In the genomic region with DNA sequence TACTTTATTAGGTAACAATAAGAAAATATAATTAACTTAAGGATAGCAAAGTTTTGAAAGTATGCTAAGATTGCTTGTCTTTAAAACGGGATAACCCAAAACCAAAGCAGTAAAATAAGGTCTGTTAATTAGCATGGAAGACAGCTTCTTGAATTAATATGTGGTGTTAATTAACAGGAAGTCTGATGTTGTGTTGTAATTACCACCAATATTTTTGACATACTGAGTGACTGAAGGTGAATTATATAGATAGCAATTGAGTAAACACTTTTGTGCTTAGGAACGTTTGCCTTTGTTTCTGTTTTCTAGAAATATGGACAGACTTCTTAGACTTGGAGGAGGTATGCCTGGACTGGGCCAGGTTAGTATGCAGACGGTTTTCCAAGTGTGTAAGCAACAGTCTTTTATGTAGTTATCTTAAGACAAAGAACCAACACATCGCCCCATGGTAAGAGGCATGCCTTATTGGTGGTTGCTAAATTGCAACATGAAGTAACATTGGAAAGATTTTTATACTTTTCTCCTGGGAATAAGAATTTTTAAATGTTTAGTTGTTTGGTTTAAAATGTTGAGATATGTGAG, we compare ENCODE assay signal across 16 mouse cellular contexts. TPM values are rescaled to one million over a fixed set of nuclear protein-coding genes. Genes with fewer than 3 reads are reported as not detected.
A peak's percentile ranks its signal among the peaks of the same experiment; 100 is the strongest.
DNase-seq lines count a peak whose midpoint lies in the region; ATAC-seq and TF ChIP-seq lines count a peak whose summit lies in the region.
"Had no signal": no experiment of that assay in that cellular context is flagged by ENCODE, and none has a peak within 500 bp of the region (broad histone marks: within the 10 kb centered on the region; RNA-seq: fewer than 3 reads in every experiment).

No protein-coding gene starts in this region.

- H3K4me1 ChIP-seq in forebrain, embryonic 15.5 days = 0 out of 2 replicates have a peak, but pooled peaks cover 3% of the 10 kb centered on the region
- no peaks in the 10 kb centered on the region for H3K4me1 ChIP-seq in forebrain, postnatal 0 days (ENCODE audit: insufficient read depth)
- H3K4me1 ChIP-seq in midbrain, embryonic 11.5 days (ENCODE audit: control insufficient read depth, insufficient read depth, low read length) = no peaks in the 10 kb centered on the region
- no peaks in the 10 kb centered on the region for H3K4me1 ChIP-seq in midbrain, embryonic 10.5 days
- H3K4me1 ChIP-seq: embryonic facial prominence, embryonic 10.5 days; embryonic facial prominence, embryonic 12.5 days; forebrain, embryonic 12.5 days had no signal

- H3K27me3 ChIP-seq in forebrain, embryonic 15.5 days = no peaks in the 10 kb centered on the region
- H3K27me3 ChIP-seq in forebrain, postnatal 0 days (ENCODE audit: insufficient read depth, low read length) = no peaks in the 10 kb centered on the region
- H3K27me3 ChIP-seq in midbrain, embryonic 11.5 days (ENCODE audit: control insufficient read depth, insufficient read depth, low read length) = no peaks in the 10 kb centered on the region
- H3K27me3 ChIP-seq in midbrain, embryonic 10.5 days (ENCODE audit: low read depth, poor library complexity, severe bottlenecking) = no peaks in the 10 kb centered on the region
- H3K27me3 ChIP-seq: embryonic facial prominence, embryonic 12.5 days; forebrain, embryonic 12.5 days had no signal

- H3K4me3 ChIP-seq in forebrain, embryonic 15.5 days = no peak overlapping the region
- no peak overlapping the region for H3K4me3 ChIP-seq in forebrain, postnatal 0 days (ENCODE audit: low read depth, low read length)
- no peak overlapping the region for H3K4me3 ChIP-seq in midbrain, embryonic 11.5 days (ENCODE audit: low read depth, low read length)
- no peak overlapping the region for H3K4me3 ChIP-seq in midbrain, embryonic 10.5 days
- H3K4me3 ChIP-seq: embryonic facial prominence, embryonic 10.5 days; embryonic facial prominence, embryonic 12.5 days; forebrain, embryonic 12.5 days had no signal

- no peak for DNase-seq in forebrain, postnatal 0 days
- peak; percentile 80 for DNase-seq in midbrain, embryonic 11.5 days (ENCODE audit: low spot score, missing footprints)
- no peak for DNase-seq in midbrain, embryonic 10.5 days (ENCODE audit: low spot score)
- no peak for DNase-seq in right cerebral cortex, postnatal 36 days (ENCODE audit: low spot score in 2 of 2)
- DNase-seq: adrenal gland, adult 2 months; adrenal gland, postnatal 10 days; adrenal gland, postnatal 25 days; cerebellum, adult 11-12 months; cerebellum, adult 2 months; cerebellum, adult 9-10 months; cerebellum, postnatal 10 days; cerebellum, postnatal 25 days had no signal

- no peak overlapping the region for H3K4me2 ChIP-seq in forebrain, embryonic 15.5 days (replicated peaks)
- H3K4me2 ChIP-seq in forebrain, postnatal 0 days (ENCODE audit: low read depth) = no peak overlapping the region
- H3K4me2 ChIP-seq in midbrain, embryonic 11.5 days = no peak overlapping the region
- H3K4me2 ChIP-seq: embryonic facial prominence, embryonic 12.5 days; forebrain, embryonic 12.5 days had no signal

- H3K9ac ChIP-seq in forebrain, embryonic 15.5 days (replicated peaks) = no peak overlapping the region
- no peak overlapping the region for H3K9ac ChIP-seq in forebrain, postnatal 0 days
- H3K9ac ChIP-seq in midbrain, embryonic 11.5 days (ENCODE audit: low read length) = no peak overlapping the region
- H3K9ac ChIP-seq: embryonic facial prominence, embryonic 12.5 days; forebrain, embryonic 12.5 days had no signal

- H3K36me3 ChIP-seq in forebrain, embryonic 15.5 days = no peaks in the 10 kb centered on the region
- peaks cover 6% of the 10 kb centered on the region; the same call in 1 of the 2 replicates for H3K36me3 ChIP-seq in forebrain, postnatal 0 days (ENCODE audit: insufficient read depth)
- H3K36me3 ChIP-seq in midbrain, embryonic 11.5 days (ENCODE audit: control insufficient read depth, insufficient read depth, low read length) = no peaks in the 10 kb centered on the region
- peaks cover 14% of the 10 kb centered on the region for H3K36me3 ChIP-seq in midbrain, embryonic 10.5 days

- H3K27ac ChIP-seq in forebrain, embryonic 15.5 days (replicated peaks) = peak overlapping the region; percentile 43; the same call in 1 of the 2 replicates
- no peak overlapping the region for H3K27ac ChIP-seq in forebrain, postnatal 0 days (ENCODE audit: low read depth, low read length)
- H3K27ac ChIP-seq in midbrain, embryonic 11.5 days (ENCODE audit: low read depth, low read length) = no peak overlapping the region
- H3K27ac ChIP-seq in midbrain, embryonic 10.5 days (replicated peaks) = no peak overlapping the region
- H3K27ac ChIP-seq: embryonic facial prominence, embryonic 10.5 days; embryonic facial prominence, embryonic 12.5 days; forebrain, embryonic 12.5 days had no signal

- ATAC-seq in forebrain, embryonic 15.5 days (replicated peaks) = no peak; the same call in 1 of the 2 replicates
- no peak for ATAC-seq in forebrain, postnatal 0 days
- no peak for ATAC-seq in midbrain, embryonic 11.5 days (ENCODE audit: low FRiP score)

- 42% methylated on average over 4 of the region's 4 CpGs for WGBS in forebrain, embryonic 15.5 days
- 45% methylated on average over 4 of the region's 4 CpGs for WGBS in forebrain, postnatal 0 days
- 88% methylated on average over 4 of the region's 4 CpGs for WGBS in midbrain, embryonic 11.5 days
- 91% methylated on average over 4 of the region's 4 CpGs for WGBS in midbrain, embryonic 10.5 days

- no peaks in the 10 kb centered on the region for H3K9me3 ChIP-seq in forebrain, embryonic 15.5 days
- H3K9me3 ChIP-seq in forebrain, postnatal 0 days (ENCODE audit: low read length) = no peaks in the 10 kb centered on the region
- no peaks in the 10 kb centered on the region for H3K9me3 ChIP-seq in midbrain, embryonic 11.5 days (ENCODE audit: control insufficient read depth, low read length)
- no peaks in the 10 kb centered on the region for H3K9me3 ChIP-seq in midbrain, embryonic 10.5 days (replicated peaks)
- H3K9me3 ChIP-seq: embryonic facial prominence, embryonic 10.5 days; embryonic facial prominence, embryonic 12.5 days; forebrain, embryonic 12.5 days had no signal

- no peak for TF ChIP-seq CTCF in forebrain, postnatal 0 days (IDR thresholded peaks at IDR 0.05; ENCODE audit: low read depth)

RNA-seq across cellular contexts. Expression of a gene that starts 11.0 kb away (rescaled TPM):
- polyA plus RNA-seq in forebrain, embryonic 15.5 days (2015; fragmentation: Nextera tagmentation; extraction: Ambion mirVana) = 251 and 257 TPM in 2 replicates
- total RNA-seq in forebrain, postnatal 0 days (2014; rRNA removed) = 182 and 195 TPM in 2 replicates
- 243 and 265 TPM in 2 replicates for polyA plus RNA-seq in forebrain, postnatal 0 days (2015; fragmentation: Nextera tagmentation; extraction: Ambion mirVana)
- 269 and 271 TPM in 2 replicates for polyA plus RNA-seq in midbrain, embryonic 11.5 days (2014; fragmentation: Nextera tagmentation; extraction: Ambion mirVana)
- polyA plus RNA-seq in midbrain, embryonic 10.5 days (2016; fragmentation: Nextera tagmentation; extraction: Ambion mirVana) = 259 and 271 TPM in 2 replicates
